Mouse (Mus musculus) spleen, postnatal 14 days (tissue): ENCODE measurements around the gene Evpl.
"Not testable (repeated sequence)": the region's sequence is repeated elsewhere in the genome, so short reads cannot be mapped to it uniquely, and the experiment has no call there.

ENCODE experiments used
- DNase-seq, 2 experiments: peaks; one replicate each; pipeline ENCODE4 v3.0.0; 2021 to 2022; ENCODE audit warnings: low spot score in 2 of 2

Evpl gene

DNA sequence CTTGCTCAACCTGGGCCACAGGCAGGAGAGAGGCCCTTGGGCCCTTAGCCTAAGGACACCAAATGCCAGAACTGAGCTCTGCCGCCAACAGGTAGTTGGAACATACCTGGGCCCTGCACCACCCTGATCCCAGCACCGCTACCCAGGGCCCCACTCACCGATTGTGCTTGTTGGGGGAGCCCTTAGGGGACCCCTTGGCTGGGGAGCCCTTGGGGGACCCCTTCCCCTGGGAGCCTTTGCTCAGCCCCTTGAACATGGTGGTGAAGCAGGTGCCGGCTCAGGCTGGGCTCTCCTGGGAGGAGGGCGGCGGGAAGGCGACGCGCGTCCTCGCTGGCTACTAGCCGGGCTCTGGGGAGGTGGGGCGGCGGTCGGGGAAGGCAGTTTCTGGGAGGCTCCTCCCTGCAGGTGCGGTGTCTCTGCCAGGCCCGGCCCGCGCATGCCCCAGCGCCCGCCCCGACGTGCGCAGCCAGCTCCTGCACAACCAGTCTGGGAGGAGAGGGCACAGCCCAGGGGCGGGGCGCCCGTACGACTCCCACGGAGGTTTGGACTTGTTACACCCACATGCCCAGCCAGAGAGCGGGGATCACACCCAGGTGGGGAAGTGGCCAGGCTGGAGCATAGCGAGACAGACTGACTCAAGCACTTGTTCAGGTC, at the start of gene Evpl:
Evpl (minus strand) TSS at position 336 of the 654 bp plus-strand sequence.
- DNase-seq: no peak

DNA sequence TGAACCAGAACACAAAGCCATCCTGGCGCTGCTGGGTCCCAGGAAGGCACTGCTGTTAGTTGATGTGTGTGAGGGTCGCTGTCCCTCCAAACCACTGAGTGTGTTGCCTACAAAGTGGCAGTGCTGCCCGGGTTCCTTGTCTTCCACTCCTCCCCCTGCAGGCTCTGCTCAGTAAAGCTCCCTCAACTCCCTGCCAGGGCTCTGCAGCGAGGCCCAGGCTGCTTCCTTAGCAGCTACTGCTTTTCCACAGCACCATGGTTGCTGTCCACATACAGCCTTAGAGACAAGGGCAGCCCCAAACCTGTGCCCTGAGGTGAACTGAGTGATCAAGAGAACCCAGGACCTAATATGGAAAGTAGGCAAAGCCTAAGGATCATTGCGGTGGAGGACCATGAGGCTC, 49.5 kb upstream of the Evpl start:
- no peak for DNase-seq

DNA sequence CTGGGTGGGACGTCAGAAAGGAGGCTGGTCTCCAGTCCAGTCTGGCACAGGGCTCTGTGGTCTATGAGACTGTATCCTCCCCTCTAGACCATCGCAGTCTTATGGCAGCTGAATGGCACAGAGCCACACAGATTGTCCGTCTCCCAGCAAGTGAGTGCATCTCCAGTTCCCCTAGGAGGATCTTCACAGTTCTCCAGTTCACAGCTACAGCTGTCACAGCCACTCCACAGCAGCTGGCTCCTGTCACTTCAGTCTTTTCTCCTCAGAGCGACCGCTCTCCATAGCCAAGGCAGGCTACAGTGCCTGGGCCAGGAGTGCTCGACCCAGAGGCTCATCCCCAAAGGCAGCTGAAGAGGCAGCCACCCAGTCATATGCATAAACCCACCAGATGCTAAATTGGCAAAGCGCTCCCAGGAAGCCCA, 47.9 kb upstream of the Evpl start:
- DNase-seq: no peak

DNA sequence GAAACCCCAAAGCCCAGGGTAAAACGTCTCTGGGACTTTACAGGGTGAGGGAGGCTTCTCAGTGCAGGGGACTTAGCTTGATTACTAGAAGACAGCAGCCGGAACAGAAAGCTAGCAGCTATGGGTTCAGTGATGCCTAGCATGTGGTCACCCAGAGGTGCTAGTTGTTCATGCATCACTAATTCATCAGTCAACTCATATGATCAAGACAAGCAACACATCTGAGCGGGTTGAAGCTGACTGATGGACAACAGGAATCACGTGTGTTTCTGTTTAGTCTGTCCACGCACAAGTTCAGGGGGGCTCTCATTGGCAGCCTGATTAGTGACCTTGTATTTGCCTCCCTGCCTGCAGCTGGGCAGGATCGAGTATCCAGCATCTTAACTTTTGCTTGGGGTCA, 46.1 kb upstream of the Evpl start:
- DNase-seq: no peak

DNA sequence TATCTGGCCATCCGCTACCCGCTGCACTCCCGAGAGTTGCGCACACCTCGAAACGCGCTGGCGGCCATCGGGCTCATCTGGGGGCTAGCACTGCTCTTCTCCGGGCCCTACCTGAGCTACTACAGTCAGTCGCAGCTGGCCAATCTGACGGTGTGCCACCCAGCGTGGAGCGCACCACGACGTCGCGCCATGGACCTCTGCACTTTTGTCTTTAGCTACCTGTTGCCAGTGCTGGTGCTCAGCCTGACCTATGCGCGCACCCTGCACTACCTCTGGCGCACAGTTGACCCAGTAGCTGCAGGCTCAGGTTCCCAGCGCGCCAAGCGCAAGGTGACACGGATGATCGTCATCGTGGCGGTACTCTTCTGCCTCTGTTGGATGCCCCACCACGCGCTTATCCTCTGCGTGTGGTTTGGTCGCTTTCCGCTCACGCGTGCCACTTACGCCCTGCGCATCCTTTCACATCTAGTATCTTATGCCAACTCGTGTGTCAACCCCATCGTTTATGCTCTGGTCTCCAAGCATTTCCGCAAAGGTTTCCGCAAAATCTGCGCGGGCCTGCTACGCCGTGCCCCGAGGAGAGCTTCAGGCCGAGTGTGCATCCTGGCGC, 45.1 kb upstream of the Evpl start:
- no peak for DNase-seq

DNA sequence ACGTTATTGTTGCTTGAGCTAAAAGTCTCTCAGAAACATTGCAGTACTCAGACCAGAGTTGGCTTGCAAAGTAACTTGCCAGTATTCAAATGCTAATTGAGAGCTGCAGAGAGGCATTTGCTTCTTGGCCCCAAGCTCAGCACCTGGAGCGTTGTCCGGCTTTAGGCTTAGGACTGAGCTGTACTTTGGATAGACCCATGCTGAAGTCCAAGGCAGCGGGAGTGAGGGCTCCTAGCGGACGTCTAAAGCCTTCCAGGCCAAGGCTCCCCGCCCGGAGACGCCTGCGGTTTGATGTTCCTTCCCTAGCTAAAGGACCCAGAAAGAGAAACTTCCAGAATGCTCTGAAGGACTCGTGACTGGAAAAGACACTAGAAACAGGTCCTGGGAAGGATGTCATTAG, 44.2 kb upstream of the Evpl start:
- no peak for DNase-seq

DNA sequence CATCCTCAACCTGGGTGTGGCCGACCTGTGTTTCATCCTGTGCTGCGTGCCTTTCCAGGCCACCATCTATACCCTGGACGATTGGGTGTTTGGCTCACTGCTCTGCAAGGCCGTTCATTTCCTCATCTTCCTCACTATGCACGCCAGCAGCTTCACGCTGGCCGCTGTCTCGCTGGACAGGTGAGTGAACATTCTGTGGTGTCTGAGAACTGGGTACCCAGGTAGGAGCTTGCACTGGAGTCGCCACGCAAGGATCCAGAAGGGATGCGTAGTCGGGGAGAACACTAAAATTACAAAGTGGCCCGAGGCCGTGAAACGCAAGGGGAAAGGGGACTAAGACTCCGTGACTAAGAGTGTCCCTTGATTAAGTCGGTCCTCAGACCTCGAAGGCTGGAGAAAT, 43.8 kb upstream of the Evpl start:
- DNase-seq: no peak

DNA sequence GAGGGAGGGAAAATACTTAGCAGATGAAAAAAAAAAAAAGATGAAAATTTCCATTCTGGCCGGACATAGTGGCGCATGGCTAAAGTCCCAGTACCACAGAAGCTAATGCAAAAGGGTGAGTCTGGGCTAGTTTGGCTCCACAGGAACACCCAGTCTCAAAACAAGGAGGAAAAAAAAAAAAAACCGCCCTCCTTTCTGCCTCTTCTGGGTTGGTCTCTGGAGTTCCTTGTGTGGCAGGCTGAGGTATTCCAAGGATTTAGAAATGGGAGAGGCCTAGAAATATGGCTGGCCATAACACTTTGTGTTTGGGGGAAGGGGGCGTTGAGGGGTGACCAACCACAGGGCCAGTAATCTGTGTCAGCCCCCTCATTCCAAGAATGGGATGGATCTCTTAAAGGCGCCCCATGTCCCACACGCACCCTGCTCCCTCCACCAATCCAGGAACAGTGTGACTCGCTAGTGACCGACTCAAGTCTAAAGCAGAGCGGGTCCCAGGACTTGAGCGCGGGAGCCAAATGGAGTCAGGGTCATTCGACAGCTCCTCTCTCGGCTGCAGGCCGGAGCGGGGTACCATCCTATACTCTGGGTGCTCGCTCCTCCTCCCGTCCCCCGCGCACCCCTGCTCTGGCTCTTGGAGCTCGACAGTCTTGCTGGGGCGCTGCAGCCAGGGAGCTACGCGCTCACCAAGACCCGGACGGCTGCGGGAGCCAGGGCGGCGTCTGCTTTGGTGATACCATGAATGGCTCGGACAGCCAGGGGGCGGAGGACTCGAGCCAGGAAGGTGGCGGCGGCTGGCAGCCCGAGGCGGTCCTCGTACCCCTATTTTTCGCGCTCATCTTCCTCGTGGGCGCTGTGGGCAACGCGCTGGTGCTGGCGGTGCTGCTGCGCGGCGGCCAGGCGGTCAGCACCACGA, 43.1 kb upstream of the Evpl start, which contains the start of gene Galr2:
Galr2 (plus strand) TSS at position 189 of the 913 bp plus-strand sequence.
- no peak for DNase-seq

DNA sequence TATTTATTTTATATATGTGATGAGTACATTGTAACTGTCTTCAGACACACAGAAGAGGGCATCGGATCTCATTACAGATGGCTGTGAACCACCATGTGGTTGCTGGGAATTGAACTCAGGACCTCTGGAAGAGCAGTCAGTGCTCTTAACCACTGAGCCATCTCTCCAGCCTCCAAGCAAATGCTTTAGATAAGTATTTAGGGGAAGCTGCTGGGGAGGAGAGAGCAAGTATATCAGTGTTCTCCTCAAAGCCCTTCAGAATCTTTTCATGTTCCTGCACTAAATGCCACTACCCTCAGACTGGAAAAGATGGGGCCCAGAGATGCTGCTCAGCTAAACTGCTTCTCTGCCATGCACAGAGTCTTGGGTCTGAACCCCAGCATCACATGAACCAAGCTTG, 39.3 kb upstream of the Evpl start:
- DNase-seq: not testable (repeated sequence)

DNA sequence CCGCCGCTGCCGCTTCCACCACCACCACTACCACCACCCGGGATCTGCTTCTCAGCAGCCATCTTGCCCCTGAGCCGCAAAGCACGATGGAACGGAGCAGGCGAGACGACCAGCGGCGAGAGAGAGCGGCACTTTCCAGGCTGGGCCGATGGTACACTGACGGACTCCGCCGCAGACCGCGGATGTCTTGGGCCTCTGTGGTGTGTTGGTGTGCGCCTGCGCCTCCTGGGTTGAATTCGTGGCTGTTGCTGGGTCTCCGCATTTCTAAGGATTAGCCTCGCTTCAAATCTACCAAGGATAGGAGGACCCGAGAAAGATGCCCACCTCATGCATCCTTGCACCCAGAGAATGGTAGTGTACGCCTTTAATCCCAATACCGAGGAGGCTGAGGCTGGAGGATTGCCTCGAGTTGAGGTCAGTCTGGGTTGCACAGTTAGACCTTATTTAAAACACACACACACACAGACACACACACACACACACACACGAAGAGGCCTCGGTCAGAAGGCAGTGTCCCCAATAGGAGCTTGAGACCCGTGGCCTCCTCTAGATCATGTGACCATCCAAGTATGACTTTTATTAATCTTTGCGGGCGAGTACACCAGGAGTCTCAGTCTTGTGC, 36.3 kb upstream of the Evpl start, which contains the start of gene Srp68:
Srp68 (minus strand) TSS at position 173 of the 622 bp plus-strand sequence.
- peak; percentile 84 to 89 for DNase-seq

DNA sequence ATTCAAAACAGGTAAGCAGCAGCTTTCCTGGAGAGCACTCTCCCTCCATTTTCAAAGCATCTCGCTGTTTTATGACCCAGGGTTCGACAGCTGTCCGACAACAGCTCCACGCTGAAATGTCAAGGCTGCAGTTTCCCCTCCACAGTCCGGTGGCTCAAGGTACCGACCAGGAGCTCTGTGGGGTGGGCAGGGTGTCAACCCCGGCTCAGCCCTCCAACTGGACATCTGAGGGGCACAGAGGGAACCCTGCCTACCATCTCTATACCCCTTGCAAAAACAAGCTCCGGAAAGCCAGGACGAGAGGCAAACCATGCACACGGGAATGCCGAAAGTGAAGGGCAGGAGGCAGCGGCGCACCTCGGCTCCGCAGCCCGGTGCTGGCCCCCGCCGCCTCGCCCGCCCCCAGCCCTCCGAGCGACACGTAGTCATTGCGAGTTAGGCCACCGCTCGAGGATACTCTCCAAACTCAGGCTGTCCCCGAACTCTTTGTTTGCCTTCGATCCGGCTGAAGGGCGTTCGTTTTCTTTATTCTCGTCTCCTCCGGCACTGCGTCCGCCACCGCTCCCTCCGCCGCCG, 35.7 kb upstream of the Evpl start:
- DNase-seq: no peak

DNA sequence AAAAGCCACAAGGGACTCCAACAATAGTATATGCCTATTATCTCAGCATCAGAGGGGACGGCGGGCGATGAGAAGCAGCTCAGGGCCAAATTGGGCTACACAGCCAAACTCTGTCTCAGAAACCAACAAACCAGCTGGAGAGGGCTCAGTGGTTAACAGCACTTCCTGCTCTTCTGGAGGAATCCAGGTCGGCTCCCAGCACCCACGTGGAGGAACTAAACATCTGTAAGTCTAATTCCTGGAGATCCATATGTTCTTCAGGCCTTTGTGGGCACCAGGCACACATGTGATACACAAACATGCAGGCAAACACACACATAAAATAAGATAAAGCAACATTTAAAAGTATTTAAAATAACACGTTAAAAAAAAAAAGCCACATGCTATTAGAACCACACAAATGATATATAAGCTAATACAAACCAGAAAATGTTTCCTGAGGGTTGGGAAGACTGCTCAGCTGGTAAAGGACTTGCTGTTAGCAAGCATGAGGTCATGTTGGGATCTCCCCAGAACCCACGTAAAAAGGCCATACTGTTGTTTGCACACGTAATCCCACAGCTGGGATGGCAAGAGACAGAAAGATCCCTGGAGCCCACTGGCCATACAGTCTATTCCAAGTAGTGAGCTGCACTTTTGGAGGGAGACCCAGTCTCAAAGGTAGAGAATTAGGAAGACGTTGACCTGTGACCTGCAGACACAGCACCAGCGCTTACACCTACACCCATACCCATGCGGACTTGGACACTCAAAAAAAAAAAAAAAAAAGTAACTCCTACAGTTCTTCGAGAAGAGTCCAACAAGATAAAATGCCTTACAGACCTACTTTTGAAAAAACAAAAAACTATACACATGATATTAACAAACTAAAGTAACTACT, 35.0 kb upstream of the Evpl start:
- no peak for DNase-seq

DNA sequence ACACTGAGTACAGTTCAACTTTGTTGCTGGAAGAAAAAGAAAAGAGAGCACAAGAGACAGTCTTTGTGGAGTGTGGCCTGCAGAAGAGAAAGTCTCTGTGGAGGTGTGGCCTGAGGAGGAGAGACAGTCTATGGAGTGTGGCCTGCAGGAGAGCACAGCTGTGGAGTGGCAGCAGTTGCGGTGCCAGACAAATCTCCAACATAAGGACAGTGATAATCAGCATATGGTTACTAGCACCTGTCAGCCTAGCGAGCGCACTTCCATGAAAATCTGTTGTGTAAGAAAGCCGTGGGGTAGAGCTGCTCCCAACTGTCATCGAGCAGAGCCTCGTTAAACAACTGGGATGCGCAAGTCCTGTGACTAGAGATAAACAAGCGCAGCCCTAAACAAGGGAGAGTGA, 31.7 kb upstream of the Evpl start:
- DNase-seq: no peak

DNA sequence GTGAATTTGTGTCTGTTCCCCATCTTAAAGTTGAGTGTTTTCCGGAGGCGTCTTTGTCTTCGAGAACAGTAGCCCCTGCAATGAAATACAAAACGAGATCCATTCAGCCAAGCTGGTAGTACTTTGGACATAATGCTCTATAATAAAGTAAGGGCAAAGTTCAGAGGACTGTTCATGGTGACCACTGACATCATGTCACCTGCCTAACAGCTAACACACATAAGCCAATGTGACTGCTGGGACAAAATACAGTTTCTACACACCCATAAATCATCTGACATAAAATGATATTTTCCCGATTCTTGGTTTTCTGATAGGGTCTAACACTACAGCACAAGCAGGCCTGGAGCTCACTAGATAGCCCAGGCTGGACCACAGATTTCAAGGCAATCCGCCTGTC, 30.4 kb upstream of the Evpl start:
- DNase-seq: no peak

DNA sequence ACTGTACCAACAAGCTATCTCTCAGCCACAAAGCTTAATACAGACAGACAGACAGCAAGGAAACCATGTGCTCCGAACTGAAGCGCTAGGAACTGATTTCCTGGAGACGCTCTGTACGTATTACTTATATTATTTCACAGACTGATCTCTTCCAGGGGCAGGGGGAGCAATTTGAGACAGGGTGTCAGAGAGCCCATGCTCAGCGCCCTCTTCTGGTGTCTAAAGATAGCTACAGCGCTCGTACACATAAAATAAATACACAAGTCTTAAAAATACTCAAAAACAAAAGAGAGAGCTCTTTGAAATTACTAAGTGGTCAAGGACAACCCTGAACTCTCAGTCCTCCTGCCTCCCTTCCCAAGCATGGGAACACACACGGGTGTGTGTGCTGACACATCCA, 29.8 kb upstream of the Evpl start:
- DNase-seq: no peak

DNA sequence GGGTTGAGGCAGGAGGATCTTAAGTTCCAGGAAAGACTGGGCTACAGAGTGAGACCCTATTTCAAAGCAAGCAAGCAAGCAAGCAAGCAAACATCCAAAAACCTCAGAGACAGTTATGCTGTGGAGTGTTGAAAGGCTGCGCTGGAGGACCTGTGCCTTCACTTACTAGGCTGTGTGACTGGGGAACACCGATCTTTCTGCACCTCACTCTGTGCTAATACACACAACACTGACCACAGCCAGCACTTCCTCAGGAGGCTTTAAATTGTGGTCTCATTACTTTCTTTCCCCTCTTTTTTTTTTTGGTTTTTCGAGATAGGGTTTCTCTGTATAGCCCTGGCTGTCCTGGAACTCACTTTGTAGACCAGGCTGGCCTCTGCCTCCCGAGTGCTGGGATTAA, 28.0 kb upstream of the Evpl start:
- DNase-seq: no peak

DNA sequence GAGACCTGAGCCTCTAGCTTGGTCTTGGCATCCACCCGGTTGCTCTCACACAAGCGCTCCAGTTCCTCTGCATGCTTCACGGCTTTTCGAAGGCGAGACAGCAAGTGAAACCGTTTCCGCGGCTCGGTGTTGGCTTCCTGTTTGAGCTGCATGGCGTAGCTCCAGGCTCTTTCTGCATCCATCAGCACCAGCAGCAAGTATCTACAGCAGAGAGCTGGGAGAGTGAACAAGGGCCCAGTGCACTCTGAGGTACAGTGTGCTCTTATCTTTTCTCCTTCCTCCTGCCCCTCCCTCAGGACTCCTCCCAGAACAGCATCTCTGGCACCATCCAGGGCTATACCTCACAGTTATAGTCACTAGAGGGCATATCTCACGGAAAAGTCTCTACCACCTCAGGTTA, 27.5 kb upstream of the Evpl start:
- DNase-seq: no peak

DNA sequence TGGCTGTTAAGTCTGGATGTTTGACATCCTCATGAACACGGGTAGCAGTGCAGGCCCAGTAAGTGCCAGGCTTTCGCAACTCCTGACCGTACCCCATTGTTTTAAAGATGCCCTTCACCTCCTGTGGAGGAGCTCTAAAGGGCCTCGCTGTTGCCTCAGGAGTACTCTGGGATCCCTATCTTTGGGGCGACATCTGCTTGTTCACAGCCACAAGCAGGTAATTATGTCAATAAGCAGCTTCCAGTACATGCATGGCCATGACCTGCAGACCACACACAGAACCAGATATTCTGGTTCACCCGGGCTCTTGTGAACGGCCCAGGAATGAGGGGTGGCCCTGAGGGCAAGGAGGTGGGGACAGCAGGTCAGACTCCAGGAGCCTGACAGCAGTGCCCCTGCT, 22.4 kb upstream of the Evpl start:
- DNase-seq: no peak

DNA sequence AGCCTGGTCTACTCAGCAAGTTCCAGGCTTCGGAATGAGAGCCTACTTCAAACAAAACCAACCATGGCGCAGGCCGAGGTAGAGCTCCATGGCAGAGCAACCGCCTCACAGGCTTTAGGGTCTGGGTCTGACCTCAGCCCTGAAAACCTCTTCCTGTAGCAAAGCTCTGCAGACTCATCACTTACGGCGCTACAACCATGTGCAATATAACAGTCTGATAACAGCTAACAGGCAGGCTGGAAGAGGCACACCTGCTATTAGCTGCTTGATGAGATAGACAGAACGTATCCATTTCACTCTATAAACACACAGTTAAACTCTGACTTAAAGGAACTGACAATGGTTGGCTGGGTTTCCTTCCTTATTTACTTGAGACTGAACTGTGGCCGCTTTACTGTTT, 21.6 kb upstream of the Evpl start:
- no peak for DNase-seq

DNA sequence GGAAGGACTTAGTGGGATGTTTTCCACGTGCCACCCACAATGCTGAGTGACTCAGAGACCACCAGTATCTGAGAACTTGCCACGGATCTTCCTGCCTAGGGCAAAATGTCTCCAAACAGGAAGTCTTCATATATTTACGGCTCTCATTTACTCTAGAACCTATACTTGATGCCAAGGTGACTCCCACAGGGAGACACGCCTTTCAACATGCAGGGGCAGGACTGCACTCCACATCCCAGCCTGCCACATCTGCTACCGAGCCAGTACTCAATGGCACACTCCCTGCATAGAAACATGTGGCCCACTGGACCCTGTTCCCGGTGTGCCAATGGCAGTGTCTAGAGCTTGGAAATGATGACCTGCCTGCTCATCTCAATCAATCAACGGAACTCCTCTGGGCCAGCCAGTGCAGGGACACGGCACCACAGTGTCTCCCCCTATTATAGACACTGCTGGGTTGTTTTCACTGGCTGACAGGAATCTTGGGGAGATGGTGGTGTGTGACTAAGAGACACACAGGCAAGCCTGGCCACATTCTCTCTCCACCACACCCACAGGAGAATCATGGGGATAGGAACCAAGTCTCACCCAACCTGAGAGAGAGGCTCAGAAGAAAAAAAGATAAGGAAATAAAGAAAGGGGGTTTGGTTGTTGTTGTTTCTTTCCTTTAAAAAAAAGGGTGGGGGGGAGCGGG, 18.3 kb upstream of the Evpl start:
- DNase-seq: no peak
